Mouse (Mus musculus) testis, adult 2 months (tissue): ENCODE measurements around the gene Psg16.

Experiments
- CTCF ChIP-seq: fragments of 200-500 bp; IDR thresholded peaks from 2 replicates; pipeline ENCODE4 v1.5.1; 2012; ENCODE audit warnings: low read depth, mild to moderate bottlenecking, inconsistent platforms, low read length, moderate library complexity; ENCODE audit not compliant: control insufficient read depth, insufficient read depth, insufficient replicate concordance
- POLR2A ChIP-seq: fragments of 200-500 bp; IDR thresholded peaks from 2 replicates; pipeline ENCODE4 v1.6.1; 2012; ENCODE audit warnings: low read depth, mild to moderate bottlenecking, inconsistent platforms, low read length, moderate library complexity; ENCODE audit not compliant: control insufficient read depth

- TF ChIP-seq CTCF: no peak
- TF ChIP-seq POLR2A: no peak
Measured at GRCm38 (mm10) chr7:17155634-17156033, 81.8 kb downstream of the Psg16 start.
